Mouse (Mus musculus) G1E (cell line): ENCODE results near the gene Mob3a. TPM values are rescaled to one million over a fixed set of nuclear protein-coding genes. Genes with fewer than 3 reads are reported as not detected.

ENCODE experiments used
- ATAC-seq: 2 replicates; pipeline ENCODE4 v1.8.0; 2016; ENCODE audit warnings: mild to moderate bottlenecking; ENCODE audit not compliant: insufficient number of reproducible peaks, poor library complexity, low FRiP score, severe bottlenecking; ENCODE audit errors: extremely low read depth
- DNase-seq: peaks from one replicate; pipeline ENCODE4 v3.0.0; 2012; ENCODE audit warnings: low spot score
- H3K27me3 ChIP-seq: 2 replicates; pipeline ENCODE4 v1.6.1; 2012; ENCODE audit warnings: mild to moderate bottlenecking, low read length, inconsistent platforms; ENCODE audit not compliant: insufficient read depth
- H3K36me3 ChIP-seq: replicated peaks from 2 replicates; pipeline ENCODE3; 2012; ENCODE audit warnings: mild to moderate bottlenecking, inconsistent platforms
- H3K4me1 ChIP-seq: 2 replicates; pipeline ENCODE4 v1.6.1; 2012; ENCODE audit warnings: low read depth, low read length, inconsistent platforms, mixed read lengths; ENCODE audit not compliant: insufficient read depth
- H3K4me3 ChIP-seq: 2 replicates; pipeline ENCODE4 v1.5.1; 2012; ENCODE audit warnings: low read depth, mild to moderate bottlenecking, inconsistent platforms, low read length, moderate library complexity, mixed read lengths
- H3K9me3 ChIP-seq: replicated peaks from 2 replicates; pipeline ENCODE4 v1.6.1; 2012; ENCODE audit warnings: inconsistent platforms
- CTCF ChIP-seq: IDR thresholded peaks from 2 replicates; pipeline ENCODE4 v1.5.1; 2012; ENCODE audit warnings: low read depth, low read length, inconsistent platforms, mixed read lengths
- GATA1 ChIP-seq: IDR thresholded peaks from 2 replicates; pipeline ENCODE4 v1.6.1; 2012; ENCODE audit warnings: borderline replicate concordance, low read length, inconsistent platforms, mixed read lengths
- GATA2 ChIP-seq: IDR thresholded peaks from 2 replicates; pipeline ENCODE4 v1.6.1; 2012; ENCODE audit warnings: low read depth, low read length, inconsistent platforms, borderline replicate concordance
- POLR2AphosphoS5 ChIP-seq: IDR thresholded peaks from 2 replicates; pipeline ENCODE4 v1.6.1; 2012; ENCODE audit warnings: low read depth, low read length, inconsistent platforms; ENCODE audit not compliant: insufficient replicate concordance
- TAL1 ChIP-seq: conservative IDR thresholded peaks from 2 replicates; pipeline ENCODE4 v1.6.1; 2012; ENCODE audit warnings: low read depth, low read length, inconsistent platforms, mixed read lengths
- polyA plus RNA-seq: library from polyadenylated mRNA; stranded (reverse); fragments of >175 nt; gene quantifications from 2 replicates; pipeline ENCODE4 v1.2.3, GENCODE M21; 2012
- total RNA-seq, 2 experiments: library from RNA; stranded (forward) in 1 of 2; stranded (reverse) in 1 of 2; fragments of 200-1000 nt in 1 of 2; fragments of >200 nt in 1 of 2; fragmentation: Nextera tagmentation in 1 of 2; gene quantifications; 2 replicates each; pipeline ENCODE4 v1.2.3; 2014 to 2017

Gene Mob3a
- total and polyA plus RNA-seq, 3 experiments = 52.8 to 54.2 (median 53.8) TPM

DNA sequence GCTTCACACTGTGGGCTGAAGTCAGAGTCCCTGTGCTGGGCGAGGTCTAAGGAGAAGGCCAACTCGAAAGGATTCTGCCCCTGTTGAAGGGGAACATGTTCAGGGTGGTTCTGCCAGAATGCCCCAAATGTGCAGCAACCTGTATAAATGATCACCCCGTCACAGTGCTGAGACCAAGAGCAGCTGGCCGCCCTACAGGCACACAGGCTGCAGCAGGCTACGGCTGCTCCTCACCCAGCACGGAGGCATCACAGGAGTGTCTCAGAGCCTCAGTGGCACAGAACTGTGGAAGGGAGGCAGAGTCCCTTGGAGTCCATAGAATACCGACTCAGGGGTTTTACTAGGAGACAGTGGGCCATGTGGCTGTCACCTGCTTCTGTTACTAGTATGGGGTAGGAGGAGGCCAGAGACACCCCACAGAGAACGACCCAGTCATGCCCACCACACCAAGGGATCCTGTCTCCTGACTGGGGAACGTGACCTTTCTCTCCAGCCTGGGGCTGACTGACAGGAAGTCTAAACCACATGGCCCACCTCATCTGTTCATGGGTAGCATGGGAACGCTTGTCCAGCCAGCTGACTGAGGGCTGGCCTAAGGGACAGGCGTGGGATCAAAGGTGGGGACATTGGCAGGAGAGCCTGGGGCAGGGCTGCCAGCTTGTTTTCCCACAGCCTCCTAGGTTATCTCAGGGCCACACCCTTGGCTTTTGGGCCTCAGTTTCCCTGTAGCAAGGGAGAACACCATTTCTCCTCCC, 29.7 kb downstream of the Mob3a start:
- no peak for ATAC-seq
- DNase-seq = no peak
- TF ChIP-seq TAL1 = no peak
- no peak for TF ChIP-seq POLR2AphosphoS5
- no peak for TF ChIP-seq GATA1
- no peak for TF ChIP-seq CTCF
- TF ChIP-seq GATA2 = no peak
- no peaks in the 10 kb centered on the region for H3K9me3 ChIP-seq
- peaks cover 80% of the 10 kb centered on the region for H3K36me3 ChIP-seq
- H3K27me3 ChIP-seq = no peaks in the 10 kb centered on the region; the same call in 1 of the 2 replicates
- H3K4me1 ChIP-seq = peaks cover 90% of the 10 kb centered on the region
- H3K4me3 ChIP-seq = peak overlapping the region; percentile 36; the same call in 1 of the 2 replicates

GRCm38 (mm10) chr10:80671251-80671650, 30.5 kb downstream of the Mob3a start:
- H3K9me3 ChIP-seq = no peaks in the 10 kb centered on the region
- TF ChIP-seq GATA1 (no peak), POLR2AphosphoS5 (no peak), GATA2 (no peak), TAL1 (no peak), CTCF (no peak)
- DNase-seq (no peak), ATAC-seq (no peak)
- H3K4me3 ChIP-seq = no peak overlapping the region; the same call in 1 of the 2 replicates
- H3K27me3 ChIP-seq = no peaks in the 10 kb centered on the region; the same call in 1 of the 2 replicates
- peaks cover 93% of the 10 kb centered on the region for H3K4me1 ChIP-seq
- peaks cover 89% of the 10 kb centered on the region for H3K36me3 ChIP-seq

- Histone ChIP-seq H3K9me3 (no peaks in the 10 kb centered on the region), H3K4me3 (no peak overlapping the region), H3K27me3 (no peaks in the 10 kb centered on the region; the same call in 1 of the 2 replicates), H3K36me3 (peaks cover 96% of the 10 kb centered on the region), H3K4me1 (peaks cover 100% of the 10 kb centered on the region)
- DNase-seq (no peak), ATAC-seq (no peak)
- TF ChIP-seq CTCF (no peak), GATA2 (no peak), POLR2AphosphoS5 (no peak), GATA1 (no peak), TAL1 (no peak)
Observed at GRCm38 (mm10) chr10:80670531-80670930, 31.2 kb downstream of the Mob3a start.

DNA sequence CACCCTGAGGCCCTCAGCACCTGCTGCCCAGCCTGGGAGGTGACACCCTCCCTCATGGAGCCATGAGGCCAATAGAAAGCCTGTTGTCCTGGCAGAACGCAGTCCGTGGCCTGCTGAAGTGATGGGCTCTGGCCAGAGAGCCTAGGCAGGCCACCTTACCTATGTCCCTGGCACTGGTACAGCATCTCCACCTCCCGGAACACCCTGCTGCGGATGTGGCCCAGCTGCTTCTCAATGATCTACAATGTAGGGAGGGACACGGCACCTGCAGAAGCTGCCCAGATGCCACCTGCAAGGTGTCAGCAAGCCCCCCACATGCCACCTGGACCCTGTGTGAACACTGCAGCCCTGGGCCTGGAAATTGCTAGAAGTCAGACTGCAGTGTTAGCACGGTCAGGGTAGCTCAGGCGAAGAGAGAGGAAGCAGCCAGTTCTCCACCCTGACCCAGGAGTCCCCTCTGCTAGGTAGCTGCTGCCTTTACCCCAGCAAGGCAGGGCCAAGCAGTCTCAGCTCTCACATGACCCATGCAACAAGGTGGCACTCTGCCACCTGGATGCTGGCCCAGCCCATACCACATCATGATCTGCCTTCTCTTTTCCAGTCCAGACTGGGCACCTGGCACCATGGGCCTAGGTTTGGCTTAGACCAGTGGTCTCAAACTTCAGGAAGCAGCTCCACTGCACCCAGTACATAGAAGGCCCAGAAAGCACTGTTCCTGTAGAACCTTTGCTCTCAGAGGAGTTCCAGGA, 31.9 kb downstream of the Mob3a start:
- TF ChIP-seq POLR2AphosphoS5 = no peak
- TF ChIP-seq TAL1 = no peak
- no peak for TF ChIP-seq GATA2
- TF ChIP-seq CTCF = no peak
- TF ChIP-seq GATA1 = no peak
- DNase-seq (no peak), ATAC-seq (no peak)
- H3K27me3 ChIP-seq = no peaks in the 10 kb centered on the region; the same call in 1 of the 2 replicates
- H3K4me1 ChIP-seq = peaks cover 100% of the 10 kb centered on the region
- H3K4me3 ChIP-seq = no peak overlapping the region; the same call in 1 of the 2 replicates
- H3K9me3 ChIP-seq = no peaks in the 10 kb centered on the region
- H3K36me3 ChIP-seq = peaks cover 100% of the 10 kb centered on the region

DNA sequence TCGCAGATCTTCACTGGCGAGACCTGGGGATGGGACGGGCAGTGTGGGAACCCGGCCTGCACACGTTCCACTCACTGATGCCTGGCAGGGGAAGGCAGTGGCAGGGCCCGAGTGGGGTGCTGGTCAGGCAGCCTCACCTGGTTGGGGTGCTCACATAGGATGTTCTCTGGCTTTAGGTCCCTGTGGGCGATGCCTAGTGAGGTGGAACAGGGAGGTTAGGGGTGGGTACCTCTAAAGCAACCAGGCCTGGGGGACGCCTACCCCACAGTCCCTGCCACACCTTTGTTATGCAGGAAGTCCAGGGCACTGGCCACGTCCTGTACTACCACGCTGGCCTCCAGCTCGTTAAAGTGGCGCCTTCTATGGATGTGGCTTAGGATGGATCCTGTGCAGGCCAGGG, 32.8 kb downstream of the Mob3a start:
- H3K9me3 ChIP-seq = no peaks in the 10 kb centered on the region
- H3K4me1 ChIP-seq = peaks cover 100% of the 10 kb centered on the region
- no peak for DNase-seq
- H3K36me3 ChIP-seq = peaks cover 91% of the 10 kb centered on the region
- TF ChIP-seq GATA2 (no peak), GATA1 (no peak), CTCF (no peak), POLR2AphosphoS5 (no peak), TAL1 (no peak)
- H3K4me3 ChIP-seq = no peak overlapping the region; the same call in 1 of the 2 replicates
- ATAC-seq = no peak
- no peaks in the 10 kb centered on the region; the same call in 1 of the 2 replicates for H3K27me3 ChIP-seq

DNA sequence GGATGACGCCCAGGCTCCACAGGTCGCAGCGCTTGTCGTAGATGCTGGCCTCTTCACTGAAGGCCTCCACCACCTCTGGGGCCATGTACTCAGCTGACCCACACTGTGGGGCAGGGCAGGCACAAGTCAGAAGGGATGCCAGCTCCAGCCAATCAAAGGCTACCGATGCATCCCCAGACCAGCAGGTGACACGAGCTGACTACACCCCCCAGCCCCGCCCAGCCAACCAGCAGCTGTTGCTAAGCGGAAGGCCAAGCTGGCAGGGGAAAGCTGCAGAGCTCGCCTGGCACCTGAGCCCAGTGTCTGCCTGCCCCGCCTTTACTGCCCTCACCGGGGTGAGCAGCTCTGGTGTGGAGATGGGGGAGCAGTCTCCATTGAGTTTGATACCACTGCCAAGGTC, 33.2 kb downstream of the Mob3a start:
- Histone ChIP-seq H3K4me1 (peaks cover 100% of the 10 kb centered on the region), H3K27me3 (no peaks in the 10 kb centered on the region; the same call in 1 of the 2 replicates), H3K36me3 (peaks cover 87% of the 10 kb centered on the region), H3K4me3 (peak overlapping the region; percentile 20; the same call in 1 of the 2 replicates), H3K9me3 (no peaks in the 10 kb centered on the region)
- DNase-seq (no peak), ATAC-seq (no peak)
- TF ChIP-seq CTCF (no peak), GATA1 (no peak), POLR2AphosphoS5 (no peak), GATA2 (no peak), TAL1 (no peak)
